Mouse (Mus musculus) right cerebral cortex, postnatal 25 days (tissue): Measurements from ENCODE around the gene Ank3.
A peak's percentile ranks its signal among the peaks of the same experiment; 100 is the strongest.

Experiments used
- DNase-seq: peaks from one replicate; pipeline ENCODE4 v3.0.0; 2022

Ank3 gene

DNA sequence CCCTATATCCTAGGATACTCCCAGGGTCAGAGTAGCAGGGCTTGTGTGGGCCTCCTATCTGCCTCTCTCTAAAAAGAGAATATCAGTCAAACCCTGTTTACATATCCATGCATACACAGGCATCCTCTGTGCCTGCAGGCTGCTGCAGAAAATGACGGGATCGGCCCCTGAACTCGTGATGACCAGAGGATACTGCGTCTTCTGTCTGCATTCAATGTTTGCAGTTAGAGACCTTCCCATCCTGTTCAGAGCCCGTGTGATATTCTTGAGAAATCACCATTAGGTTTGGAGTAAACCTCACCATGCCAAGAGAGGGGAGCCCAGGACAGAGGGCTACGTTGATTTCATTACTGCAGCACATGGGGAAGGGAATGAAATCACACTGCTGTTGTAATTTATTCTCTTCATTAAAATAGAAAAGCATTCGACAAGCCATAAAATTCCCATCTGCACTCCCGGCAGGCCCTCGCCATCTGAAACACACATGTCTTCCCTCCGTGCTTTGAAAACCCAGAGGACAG, 331.8 kb downstream of the Ank3 start:
- DNase-seq: no peak

DNA sequence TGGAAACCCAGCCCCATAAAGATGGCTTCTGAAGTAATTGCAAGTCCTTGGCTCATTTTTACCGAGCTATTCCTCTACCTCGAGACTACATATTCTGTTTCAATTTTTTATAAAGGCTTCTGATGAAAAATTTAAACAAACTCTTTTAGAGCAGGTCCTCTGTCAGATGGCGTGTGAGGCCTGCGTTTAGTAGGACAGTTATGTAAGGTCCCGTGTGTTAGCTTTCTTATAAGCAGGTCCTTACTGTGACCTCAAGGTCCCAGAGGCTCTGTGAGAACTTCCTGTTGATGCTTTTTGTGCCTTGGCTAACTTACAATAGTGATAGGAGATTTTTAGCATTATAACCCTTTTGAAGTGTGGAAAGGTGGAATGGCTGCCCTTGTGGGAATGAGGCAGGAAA, 332.8 kb downstream of the Ank3 start:
- DNase-seq: no peak

GRCm38 (mm10) chr10:69731863-69732262, 333.3 kb downstream of the Ank3 start:
- no peak for DNase-seq

GRCm38 (mm10) chr10:69736241-69736640, 337.7 kb downstream of the Ank3 start:
- no peak for DNase-seq

DNA sequence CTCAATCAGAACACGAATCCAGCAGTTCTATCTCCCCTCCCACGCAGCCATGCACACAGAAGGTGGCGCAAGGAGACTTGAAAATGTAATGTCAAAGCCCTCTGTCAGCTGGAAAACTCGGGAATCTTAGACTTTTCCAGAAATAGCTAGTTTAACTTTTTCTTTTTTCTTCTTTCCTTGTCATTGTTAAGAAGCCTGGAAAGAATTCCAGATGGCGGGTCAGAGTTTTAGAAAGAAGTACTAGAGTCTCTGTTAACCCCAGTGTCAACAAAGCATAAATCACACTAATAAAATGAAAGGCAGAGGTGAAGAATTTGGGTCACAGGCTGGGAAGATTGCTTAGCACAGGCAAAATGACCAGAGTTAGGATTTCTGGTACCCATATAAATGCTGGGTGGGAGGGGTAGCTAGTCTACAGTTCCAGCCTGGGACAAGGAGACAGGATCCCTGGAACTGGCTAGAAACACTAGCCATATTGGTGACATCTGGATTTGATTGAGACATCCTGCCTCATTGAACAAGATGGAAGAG, 340.2 kb downstream of the Ank3 start:
- DNase-seq: no peak

DNA sequence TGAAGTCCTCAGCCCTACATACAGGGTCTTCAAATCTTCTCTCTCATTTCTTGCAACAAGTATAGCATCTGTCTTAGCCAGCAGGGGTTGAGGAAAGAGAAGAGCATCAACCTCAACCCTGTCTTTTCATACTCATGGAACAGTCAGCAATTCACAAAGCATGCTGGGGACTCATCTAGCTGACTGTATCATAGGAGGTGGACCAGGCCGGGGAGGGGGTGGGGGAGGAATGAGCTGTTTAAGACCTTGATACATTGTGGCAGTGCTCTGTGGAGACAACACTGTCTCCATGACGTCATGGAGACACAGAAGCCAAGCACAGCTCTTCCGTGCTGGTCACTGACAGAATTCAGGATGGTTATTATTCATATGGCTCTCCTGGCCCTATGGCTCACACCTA, 344.0 kb downstream of the Ank3 start:
- no peak for DNase-seq

GRCm38 (mm10) chr10:69744181-69744580, 345.6 kb downstream of the Ank3 start:
- no peak for DNase-seq

DNA sequence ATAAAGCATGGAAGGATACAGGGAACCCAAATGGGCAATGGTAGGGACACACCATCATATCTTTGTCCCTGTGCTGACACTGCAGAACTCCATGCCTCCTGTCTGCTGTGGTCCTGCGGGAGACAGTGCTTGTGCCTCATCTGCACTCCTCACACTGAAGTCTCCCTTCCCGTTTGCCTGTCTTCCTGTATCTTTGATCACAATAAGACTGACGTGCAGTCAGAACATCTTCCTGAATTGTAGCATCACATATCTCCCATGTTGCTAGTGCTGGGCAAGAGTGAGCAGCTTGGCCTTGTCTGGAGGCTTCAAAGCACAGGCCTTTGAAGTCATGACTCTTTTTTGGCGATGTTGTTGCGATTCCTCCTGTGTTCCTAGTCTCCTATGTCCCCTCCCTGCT, 346.3 kb downstream of the Ank3 start:
- DNase-seq: no peak

GRCm38 (mm10) chr10:69746322-69746721, 347.7 kb downstream of the Ank3 start:
- no peak for DNase-seq

DNA sequence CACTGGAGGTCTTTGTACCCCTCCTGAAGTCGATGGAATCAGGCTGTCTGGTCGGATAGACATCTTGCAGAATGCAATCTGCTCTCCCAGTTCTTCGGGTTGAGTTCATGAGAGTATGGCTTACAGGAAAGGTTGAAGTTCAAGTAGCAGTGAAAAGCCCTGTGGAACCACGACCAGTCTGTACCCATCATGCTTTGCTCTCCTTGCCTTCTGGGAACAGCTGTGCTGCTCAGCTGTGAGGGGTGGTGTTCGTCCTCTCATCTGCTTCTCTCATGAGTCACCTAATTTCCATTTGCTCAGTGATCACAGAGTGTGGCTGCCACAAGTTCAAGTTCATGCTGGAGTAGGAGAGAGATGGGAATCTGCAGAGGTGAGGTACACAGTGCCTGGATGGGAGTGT, 348.2 kb downstream of the Ank3 start:
- no peak for DNase-seq

DNA sequence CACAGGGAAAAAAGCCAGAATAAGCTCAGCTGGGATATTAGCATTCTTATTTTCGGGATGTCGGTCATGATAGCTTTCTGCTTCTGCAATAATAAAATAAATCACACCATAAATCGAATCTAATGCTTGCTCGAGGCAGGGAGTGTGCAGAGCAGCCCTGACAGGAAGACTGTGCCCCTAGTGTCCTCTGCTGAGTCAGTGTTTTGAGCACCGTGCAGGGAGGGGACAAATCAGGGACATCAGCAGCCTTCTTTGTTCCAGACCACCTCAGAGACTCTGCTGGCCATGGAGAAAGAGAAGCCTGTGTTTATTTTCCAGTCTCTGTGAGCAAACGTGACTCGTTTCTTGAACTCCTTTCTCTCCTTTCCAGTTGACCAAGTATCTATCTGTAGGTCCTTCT, 352.8 kb downstream of the Ank3 start:
- no peak for DNase-seq

- no peak for DNase-seq
These were observed 354.9 kb downstream of the Ank3 start for GRCm38 (mm10) chr10:69753464-69753863.

GRCm38 (mm10) chr10:69756956-69757672, 358.5 kb downstream of the Ank3 start:
- DNase-seq: no peak

- DNase-seq: no peak
These were observed 364.4 kb downstream of the Ank3 start for GRCm38 (mm10) chr10:69762977-69763376.

DNA sequence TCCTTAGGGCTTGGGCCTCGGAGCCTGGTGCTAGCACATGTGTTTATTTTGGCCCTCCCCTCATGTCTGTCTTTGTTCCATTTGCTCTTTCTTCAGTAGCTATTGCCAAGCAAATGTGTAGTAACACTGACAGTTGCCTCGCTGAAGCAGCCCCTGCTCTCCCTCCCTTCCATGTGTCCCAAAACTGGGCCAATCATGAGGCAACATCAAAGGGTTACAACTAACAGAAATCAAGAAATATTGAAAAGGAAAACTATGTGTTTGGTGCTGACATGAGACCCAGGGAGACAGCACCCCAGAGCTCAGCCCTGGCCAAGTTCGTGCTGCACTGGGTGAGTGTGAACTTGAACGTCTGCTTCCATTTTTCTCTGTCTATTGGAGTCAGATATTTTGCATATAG, 365.8 kb downstream of the Ank3 start:
- no peak for DNase-seq

GRCm38 (mm10) chr10:69777065-69777645, 378.6 kb downstream of the Ank3 start:
- DNase-seq: no peak

- no peak for DNase-seq
These were observed 379.2 kb downstream of the Ank3 start for GRCm38 (mm10) chr10:69777736-69778135.

- no peak for DNase-seq
These were observed 380.7 kb downstream of the Ank3 start for GRCm38 (mm10) chr10:69779246-69779645.

DNA sequence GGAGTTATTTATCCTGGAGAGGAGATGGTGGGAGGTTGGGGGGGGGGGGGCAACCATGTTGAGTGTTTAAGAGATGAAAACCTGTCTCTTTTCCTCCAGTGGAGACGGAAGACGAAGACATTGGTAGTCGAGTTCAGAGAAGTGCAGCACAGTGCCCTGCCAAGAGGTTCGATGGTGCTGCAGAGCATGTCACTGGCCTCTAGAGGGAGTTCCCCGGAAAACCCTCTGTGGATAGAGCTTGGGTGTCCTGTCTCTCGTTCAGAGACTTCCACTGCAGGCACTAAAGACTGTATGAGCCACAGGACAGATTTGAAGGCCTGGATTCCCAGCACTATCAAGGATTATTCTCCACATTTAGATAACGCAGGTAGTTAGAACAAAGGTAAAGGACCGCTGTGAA, 382.9 kb downstream of the Ank3 start:
- peak; percentile 50 for DNase-seq

DNA sequence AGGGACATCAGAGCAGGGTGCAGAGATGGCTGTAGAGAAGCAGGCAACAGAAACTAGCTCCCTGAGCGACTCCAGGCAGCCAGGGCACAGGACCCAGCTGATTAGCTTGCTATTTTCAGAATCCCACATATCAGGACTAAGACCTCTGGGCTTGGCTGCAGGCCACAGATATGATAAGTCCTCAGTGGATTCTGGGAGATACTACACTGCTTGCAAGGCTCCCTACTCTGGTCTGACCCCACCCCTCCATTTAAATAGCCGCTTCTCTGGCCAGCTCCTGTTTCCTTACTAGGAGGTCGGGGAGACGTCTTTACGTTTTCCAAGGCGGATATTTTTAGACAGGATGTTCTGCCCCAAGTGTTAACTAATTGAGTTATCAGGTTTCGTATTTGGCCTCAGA, 386.7 kb downstream of the Ank3 start:
- no peak for DNase-seq

DNA sequence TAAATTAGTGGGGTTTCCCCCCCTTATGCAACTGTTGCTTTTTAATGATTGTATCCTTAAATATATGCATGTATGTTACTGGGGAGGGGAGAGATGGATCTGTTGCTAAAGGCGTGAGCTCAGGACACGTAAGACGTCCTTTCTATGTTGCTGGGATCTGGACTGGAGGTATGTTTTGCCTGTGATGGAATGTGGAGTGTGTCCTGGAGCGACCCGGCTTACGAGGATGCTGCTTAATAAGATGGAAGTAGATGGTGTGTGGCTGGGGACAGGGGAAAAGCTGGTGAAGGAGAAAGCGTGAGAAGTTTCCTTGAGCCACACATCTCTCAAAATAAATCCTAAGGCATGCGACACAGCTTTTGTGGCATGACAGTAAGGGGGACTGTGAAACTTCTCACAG, 387.1 kb downstream of the Ank3 start:
- no peak for DNase-seq

- DNase-seq: no peak
These were observed 387.8 kb downstream of the Ank3 start for GRCm38 (mm10) chr10:69786220-69786993.

- peak; percentile 30 for DNase-seq
These were observed 388.8 kb downstream of the Ank3 start for GRCm38 (mm10) chr10:69787379-69787778.

- DNase-seq: no peak
These were observed 392.0 kb downstream of the Ank3 start for GRCm38 (mm10) chr10:69790606-69791005.
